Mouse (Mus musculus) cortical plate, adult 2 months (tissue): ENCODE measurements around the gene Ppig. TPM values are rescaled to one million over a fixed set of nuclear protein-coding genes. Genes with fewer than 3 reads are reported as not detected.
A peak's percentile ranks its signal among the peaks of the same experiment; 100 is the strongest.

ENCODE experiments used
- H3K27ac ChIP-seq: fragments of 200-500 bp; 2 replicates; pipeline ENCODE4 v1.5.1; 2012; ENCODE audit warnings: low read length, control low read depth, inconsistent platforms; ENCODE audit not compliant: insufficient read depth
- H3K4me1 ChIP-seq: fragments of 200-500 bp; 2 replicates; pipeline ENCODE4 v1.6.1; 2011; ENCODE audit warnings: low read length; ENCODE audit not compliant: control insufficient read depth, insufficient read depth
- H3K4me3 ChIP-seq: fragments of 200-500 bp; 2 replicates; pipeline ENCODE4 v1.5.1; 2011; ENCODE audit warnings: mild to moderate bottlenecking, low read length, control low read depth; ENCODE audit not compliant: insufficient read depth
- CTCF ChIP-seq: fragments of 200-500 bp; IDR thresholded peaks from 2 replicates; pipeline ENCODE4 v1.5.1; 2011; ENCODE audit warnings: mild to moderate bottlenecking, control low read depth, low read length; ENCODE audit not compliant: insufficient read depth; ENCODE audit errors: extremely low read depth
- POLR2A ChIP-seq: fragments of 200-500 bp; IDR thresholded peaks from 2 replicates; pipeline ENCODE4 v1.6.1; 2011; ENCODE audit warnings: mild to moderate bottlenecking, low read length, control low read depth; ENCODE audit not compliant: insufficient read depth; ENCODE audit errors: extremely low read depth
- polyA plus RNA-seq: library from polyadenylated mRNA; depleted of rRNA; stranded (reverse); fragments of >200 nt; gene quantifications from 2 replicates; pipeline ENCODE4 v1.2.3, GENCODE M21; 2012

Ppig gene
- polyA plus RNA-seq, 1 experiment = 23.3 TPM

DNA sequence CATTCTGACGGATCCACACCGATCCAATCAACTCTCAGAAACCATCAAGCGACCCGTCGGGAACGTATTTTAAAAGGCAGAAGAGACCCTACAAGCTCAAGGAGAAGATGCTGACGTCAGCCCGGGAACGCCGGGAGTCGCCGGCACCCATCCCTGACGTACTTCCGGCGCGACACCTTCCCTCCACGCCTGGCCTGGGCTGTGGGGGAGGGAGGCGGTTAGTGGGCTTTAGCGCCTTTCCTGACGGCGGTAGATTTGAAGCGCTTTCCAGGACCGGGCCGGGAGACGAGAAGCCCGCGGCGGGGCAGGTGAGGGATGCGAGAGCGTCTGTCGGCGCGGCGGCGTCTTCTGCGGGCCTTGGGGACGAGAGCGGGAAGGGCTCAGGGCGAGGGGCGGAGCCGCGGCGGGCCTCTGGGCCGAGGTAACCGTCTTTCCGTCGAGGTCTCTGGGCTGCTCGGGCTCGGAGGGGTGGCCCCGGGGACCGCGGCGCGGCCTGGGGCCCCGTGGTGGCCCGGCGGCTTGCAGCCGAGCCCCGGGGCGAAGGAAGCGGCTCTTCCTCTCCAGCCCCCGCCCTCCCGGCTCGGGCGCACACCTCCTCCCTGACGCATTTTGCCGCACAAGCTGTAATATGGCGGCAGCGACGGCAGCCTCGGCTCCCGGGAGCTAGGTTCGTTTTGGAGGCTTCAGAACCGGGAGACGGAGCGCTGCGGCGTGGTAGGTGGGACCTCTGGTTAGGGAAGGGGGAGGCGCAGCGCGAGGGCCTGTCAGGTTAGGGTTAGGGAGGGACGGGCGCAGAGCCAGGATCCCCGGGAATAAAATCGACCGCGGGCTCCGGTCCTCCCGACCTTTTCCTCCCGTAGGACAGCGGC lies 539 bp downstream of the Ppig start:
- H3K27ac ChIP-seq = peak overlapping the region; percentile 94
- H3K4me1 ChIP-seq = peaks cover 1% of the 10 kb centered on the region; the same call in 1 of the 2 replicates
- TF ChIP-seq CTCF = no peak
- TF ChIP-seq POLR2A = peak; percentile 80; the same call in 1 of the 2 replicates
- peak overlapping the region; percentile 66 for H3K4me3 ChIP-seq

DNA sequence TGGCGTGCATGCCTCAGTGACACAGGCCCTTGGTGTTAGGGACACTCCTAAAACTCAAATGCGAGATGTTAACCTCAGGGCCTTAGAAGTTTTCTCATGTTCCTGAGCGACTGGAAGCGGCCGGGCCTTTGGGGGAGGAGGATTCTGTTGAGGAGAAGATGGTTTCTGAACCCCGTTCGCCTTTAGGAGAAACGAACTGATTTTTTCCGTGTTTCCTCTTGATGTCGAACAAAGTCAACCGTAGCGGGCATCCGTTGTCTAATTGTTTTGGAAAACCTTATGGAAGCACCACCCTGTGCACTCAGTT lies 1.1 kb downstream of the Ppig start:
- no peak for TF ChIP-seq CTCF
- no peak for TF ChIP-seq POLR2A
- H3K4me3 ChIP-seq = peak overlapping the region; percentile 66
- H3K27ac ChIP-seq = peak overlapping the region; percentile 94; the same call in 1 of the 2 replicates
- peaks cover 1% of the 10 kb centered on the region; the same call in 1 of the 2 replicates for H3K4me1 ChIP-seq

DNA sequence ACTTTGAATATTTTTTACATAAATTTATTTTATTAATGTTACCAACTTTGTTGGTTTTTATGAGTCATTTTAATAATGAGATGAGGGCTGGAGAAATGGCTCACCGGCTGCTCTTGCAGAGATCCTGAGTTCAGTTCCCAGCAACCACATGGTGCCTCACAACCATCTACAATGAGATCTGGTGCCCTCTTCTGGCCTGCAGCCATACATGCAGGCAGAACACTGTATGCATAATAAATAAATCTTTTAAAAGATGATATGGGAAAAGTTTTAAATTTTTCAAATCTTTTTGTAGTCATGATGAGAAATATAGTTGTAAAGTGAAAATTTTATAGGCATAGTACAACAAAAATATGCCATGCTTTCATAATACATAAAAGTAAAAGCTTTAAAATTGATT lies 22.7 kb downstream of the Ppig start:
- H3K4me1 ChIP-seq = no peaks in the 10 kb centered on the region
- no peak for TF ChIP-seq POLR2A
- TF ChIP-seq CTCF = 0 out of 2 replicates have a peak, but pooled peaks have one; percentile 1
- no peak overlapping the region for H3K27ac ChIP-seq
- H3K4me3 ChIP-seq = no peak overlapping the region

DNA sequence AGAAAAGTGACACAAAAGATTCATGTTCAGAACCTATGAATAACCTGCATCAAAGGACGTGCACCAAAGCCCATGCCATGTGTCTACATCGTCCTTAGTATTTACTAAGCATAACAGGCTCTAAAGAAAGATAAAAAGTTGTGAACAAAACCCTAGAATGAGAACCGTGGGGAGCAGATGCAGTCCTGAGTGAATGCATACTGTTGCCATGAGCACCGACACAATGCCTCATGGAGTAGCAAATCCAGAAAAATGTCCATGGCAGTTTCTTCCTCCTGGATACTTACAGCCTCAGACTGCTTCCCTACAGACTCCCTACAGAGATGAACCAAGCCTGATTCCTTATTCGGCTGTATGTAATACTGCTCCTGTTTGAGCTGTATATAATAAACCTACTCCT lies 38.6 kb downstream of the Ppig start:
- Histone ChIP-seq H3K4me3 (no peak overlapping the region), H3K27ac (no peak overlapping the region), H3K4me1 (no peaks in the 10 kb centered on the region)
- no peak for TF ChIP-seq CTCF
- TF ChIP-seq POLR2A = no peak

DNA sequence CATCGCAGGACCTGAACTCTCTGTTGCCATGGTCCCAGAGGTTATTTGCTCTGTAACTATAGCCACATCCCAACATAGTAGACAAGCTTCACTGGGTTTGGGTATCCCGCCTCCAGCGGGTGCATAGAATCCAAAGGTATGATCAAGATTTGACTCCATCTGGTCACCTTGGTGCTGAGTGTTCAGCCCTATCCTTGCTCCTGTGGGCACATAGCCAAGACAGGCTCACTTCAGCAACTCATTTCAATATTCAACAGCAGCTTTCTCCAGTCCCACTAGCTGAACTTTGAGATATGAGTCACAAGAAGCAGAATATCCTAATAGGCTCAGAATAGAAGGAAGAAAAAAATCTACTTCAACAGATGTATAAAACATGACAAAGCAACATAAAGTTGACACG lies 41.0 kb downstream of the Ppig start:
- H3K27ac ChIP-seq = no peak overlapping the region
- TF ChIP-seq POLR2A = no peak
- no peak for TF ChIP-seq CTCF
- no peaks in the 10 kb centered on the region for H3K4me1 ChIP-seq
- H3K4me3 ChIP-seq = no peak overlapping the region

DNA sequence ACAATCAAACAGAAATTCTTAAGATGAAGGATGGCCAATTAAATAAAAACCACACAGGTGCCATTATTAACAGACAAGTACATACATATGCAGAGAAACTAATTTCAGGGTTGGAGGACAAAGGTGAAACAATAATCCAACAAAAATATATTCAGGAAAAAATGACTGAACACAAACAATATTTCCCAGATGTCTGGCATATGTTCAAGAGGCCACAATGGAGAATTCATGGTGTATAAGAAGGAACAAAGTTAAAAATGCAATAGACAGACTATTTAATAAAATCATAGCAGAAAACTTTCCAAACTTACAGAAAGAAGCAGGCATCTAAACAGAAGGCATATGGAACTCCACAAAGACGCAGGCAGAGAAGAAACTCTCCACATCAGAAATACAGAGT lies 42.4 kb downstream of the Ppig start:
- Histone ChIP-seq H3K4me3 (no peak overlapping the region), H3K4me1 (no peaks in the 10 kb centered on the region), H3K27ac (no peak overlapping the region)
- TF ChIP-seq CTCF = no peak
- no peak for TF ChIP-seq POLR2A

DNA sequence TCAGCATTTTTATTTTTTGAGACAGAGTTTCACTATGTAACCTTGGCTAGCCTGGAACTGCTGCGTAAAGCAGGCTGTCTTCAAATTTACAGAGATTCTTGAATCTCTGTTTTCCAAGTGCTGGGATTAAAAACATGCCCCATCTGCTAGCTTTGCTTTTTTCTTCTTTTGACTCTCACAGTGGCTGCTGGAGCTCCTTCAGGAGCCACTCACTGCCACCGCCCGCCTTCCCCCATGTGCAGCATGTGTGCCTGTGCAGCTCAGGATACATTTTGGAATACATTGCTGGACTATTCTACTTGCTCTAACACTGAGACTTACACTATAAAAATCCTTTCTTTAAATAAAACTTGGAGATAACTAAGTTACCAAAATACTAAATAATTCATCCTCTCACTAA lies 51.0 kb downstream of the Ppig start:
- TF ChIP-seq POLR2A (no peak), CTCF (no peak)
- no peak overlapping the region for H3K27ac ChIP-seq

DNA sequence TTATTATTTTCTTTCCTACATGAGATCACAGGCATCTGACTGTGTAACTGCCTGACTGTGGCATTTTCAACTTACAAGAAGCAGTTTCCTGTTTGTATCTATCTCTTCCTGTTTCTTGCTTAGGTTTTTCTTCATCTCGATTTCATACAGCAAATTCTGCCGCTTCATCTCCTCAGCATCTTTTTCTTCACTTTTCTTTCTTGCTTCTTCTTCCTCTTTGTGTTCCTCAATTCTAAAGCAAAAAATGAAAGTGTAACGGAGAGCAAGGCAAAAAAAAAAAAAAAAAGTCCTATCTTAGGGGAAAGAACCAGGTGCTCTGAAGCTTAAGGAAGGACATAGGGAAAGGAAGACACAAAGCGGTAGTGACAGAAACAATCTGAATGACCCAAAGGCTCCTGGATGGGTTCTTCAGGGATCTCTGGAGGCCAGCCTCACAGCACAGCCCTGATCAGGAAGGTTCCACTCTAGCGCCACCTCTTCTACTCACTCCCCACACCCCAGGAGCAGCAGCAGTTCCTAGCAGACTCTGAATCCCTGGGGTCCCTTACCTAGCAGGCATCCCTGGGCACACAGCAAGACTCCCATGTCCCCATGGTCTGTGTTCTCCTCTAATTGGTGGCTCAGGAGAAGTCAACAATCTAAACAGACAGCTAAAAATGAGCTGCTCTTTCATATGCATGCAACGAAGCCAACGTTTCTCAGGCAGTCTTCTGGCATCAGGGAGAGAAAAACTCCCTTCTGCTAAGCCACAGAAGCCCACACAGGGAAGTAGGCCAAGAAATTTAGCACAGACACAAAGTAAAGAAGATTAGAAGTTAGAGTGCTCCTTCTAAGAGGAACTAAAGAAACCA lies 55.9 kb downstream of the Ppig start:
- TF ChIP-seq POLR2A (no peak), CTCF (no peak)
- Histone ChIP-seq H3K27ac (no peak overlapping the region), H3K4me3 (no peak overlapping the region), H3K4me1 (no peaks in the 10 kb centered on the region)

More for the DNA sequence above, 51.0 kb downstream of the Ppig start:
- H3K4me3 ChIP-seq = no peak overlapping the region
- no peaks in the 10 kb centered on the region for H3K4me1 ChIP-seq

DNA sequence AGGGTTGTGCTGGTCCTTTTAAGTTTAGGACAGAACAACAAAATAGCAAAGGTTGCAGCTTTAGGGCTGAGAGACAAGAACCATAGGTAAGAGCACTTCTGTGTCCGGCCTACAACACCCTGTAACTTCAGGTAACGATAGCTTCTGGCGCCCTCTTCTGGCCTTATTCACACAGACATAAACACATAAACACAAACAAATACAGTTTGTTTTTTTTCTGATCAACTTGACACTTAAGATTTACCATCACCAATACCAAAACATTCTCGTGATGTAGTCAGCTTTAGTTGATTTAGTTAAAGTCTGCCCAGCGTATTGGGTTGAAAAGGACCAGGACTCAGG lies 56.5 kb downstream of the Ppig start:
- H3K4me1 ChIP-seq = no peaks in the 10 kb centered on the region
- H3K4me3 ChIP-seq = no peak overlapping the region
- TF ChIP-seq POLR2A = no peak
- peak; percentile 28; the same call in 1 of the 2 replicates for TF ChIP-seq CTCF
- H3K27ac ChIP-seq = no peak overlapping the region

DNA sequence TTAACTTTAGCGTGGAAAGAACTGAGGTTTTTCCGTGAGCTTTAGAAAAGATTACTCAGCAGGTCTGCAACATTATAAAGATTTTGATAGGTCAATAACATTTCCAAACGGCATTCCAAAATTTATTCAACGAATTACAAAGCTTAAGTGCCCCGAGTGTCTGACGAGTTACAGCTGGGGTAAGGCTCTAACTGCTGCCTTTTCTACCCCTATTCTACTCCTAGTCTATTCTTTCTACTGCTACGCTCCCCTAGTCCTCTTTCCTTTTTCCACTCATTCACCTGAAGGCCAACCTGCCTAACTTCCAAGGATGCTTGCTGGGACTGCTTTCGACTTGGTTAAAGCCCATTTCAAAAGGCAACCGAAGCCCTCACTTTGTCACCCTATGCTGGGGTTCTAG lies 66.6 kb downstream of the Ppig start:
- H3K4me3 ChIP-seq = peak overlapping the region; percentile 55
- TF ChIP-seq POLR2A (no peak), CTCF (no peak)

More for the DNA sequence above, 66.6 kb downstream of the Ppig start:
- Histone ChIP-seq H3K27ac (no peak overlapping the region), H3K4me1 (no peaks in the 10 kb centered on the region; the same call in 1 of the 2 replicates)
